ENCODE assay signal across 8 mouse cellular contexts in genomic region chr6:39257667-39258395, GRCm38 (mm10). TPM values are rescaled to one million over a fixed set of nuclear protein-coding genes. Genes with fewer than 3 reads are reported as not detected.
DNase-seq lines count a peak whose midpoint lies in the region; ATAC-seq and TF ChIP-seq lines count a peak whose summit lies in the region.

No protein-coding gene starts in this region.

- 49% methylated on average over 7 of the region's 7 CpGs for WGBS in liver, postnatal 0 days (ENCODE audit: insufficient replicate concordance)

- H3K36me3 ChIP-seq in liver, postnatal 0 days (replicated peaks; ENCODE audit: insufficient read depth, low read length), result no peaks in the 10 kb centered on the region

- H3K27ac ChIP-seq in gastrocnemius, adult 2 months, result peak overlapping the region; percentile 48
- H3K27ac ChIP-seq in liver, postnatal 0 days (ENCODE audit: low read depth), result no peak overlapping the region; the same call in 1 of the 2 replicates

- peaks cover 19% of the 10 kb centered on the region for H3K4me1 ChIP-seq in liver, postnatal 0 days (ENCODE audit: insufficient read depth)

- TF ChIP-seq EP300 in liver, postnatal 0 days (IDR thresholded peaks at IDR 0.05; ENCODE audit: low read depth), result no peak

- H3K9ac ChIP-seq in liver, postnatal 0 days (replicated peaks), result no peak overlapping the region

- peak overlapping the region; percentile 77; the same call in 1 of the 2 replicates for H3K4me3 ChIP-seq in gastrocnemius, adult 2 months
- H3K4me3 ChIP-seq in liver, postnatal 0 days (ENCODE audit: low read depth, low read length), result no peak overlapping the region

- no peaks in the 10 kb centered on the region for H3K9me3 ChIP-seq in liver, postnatal 0 days (ENCODE audit: low read length)

- intact Hi-C loops in gastrocnemius, adult 2 months (cut with DNase I), result loop anchor here (5.0 kb wide), 1 partner anchor 51 kb away; the partner anchor contains the start of gene Kdm7a
- intact Hi-C loops in gastrocnemius, postnatal 14 days (cut with DNase I; ENCODE audit: low total_unique reads), result no loop called here

- peaks cover 22% of the 10 kb centered on the region for H3K27me3 ChIP-seq in liver, postnatal 0 days (ENCODE audit: insufficient read depth, low read length)

- H3K4me2 ChIP-seq in liver, postnatal 0 days (ENCODE audit: low read depth, low read length), result peak overlapping the region; percentile 81

- no peak for DNase-seq in gastrocnemius, adult 2 months
- DNase-seq in gastrocnemius, postnatal 14 days, result no peak
- DNase-seq in CD4-positive, CD25-positive, alpha-beta regulatory T cell, adult 2 months (ENCODE audit: low read depth, low spot score), result peak; percentile 61
- peak; percentile 13 for DNase-seq in liver, postnatal 0 days
- DNase-seq in right cerebral cortex, postnatal 4 days, result no peak
- no peak for DNase-seq in layer of hippocampus, adult 8-10 months (ENCODE audit: low spot score in 2 of 2)
- DNase-seq in cerebellum, postnatal 36 days, result no peak

- ATAC-seq in granulocyte monocyte progenitor cell, adult 5-6 weeks (replicated peaks; ENCODE audit: poor library complexity, severe bottlenecking), result peak; percentile 22; the same call in 1 of the 2 replicates
- ATAC-seq in liver, postnatal 0 days, result no peak

- no peak for TF ChIP-seq CTCF in gastrocnemius, adult 2 months (IDR thresholded peaks at IDR 0.05)
- no peak for TF ChIP-seq CTCF in liver, postnatal 0 days (IDR thresholded peaks at IDR 0.05; ENCODE audit: low read depth)

RNA-seq across cellular contexts. Expression of gene Kdm7a, which starts 51.2 kb away (rescaled TPM):
- 10 to 100 TPM; 23.6 to 28.2 TPM for total RNA-seq in gastrocnemius, adult 2 months (2021)
- 10 to 100 TPM; 15.0 to 16.6 TPM for total RNA-seq in gastrocnemius, postnatal 14 days (2021)
- 8.2 and 12.2 TPM in 2 replicates for total RNA-seq in granulocyte monocyte progenitor cell, adult 5-6 weeks (2014; fragmentation: Nextera tagmentation)
- 9.9 and 11.0 TPM in 2 replicates for total RNA-seq in granulocyte monocyte progenitor cell, adult 5-6 weeks (2017)
- polyA plus RNA-seq in liver, postnatal 0 days (2015; fragmentation: Nextera tagmentation; extraction: Ambion mirVana), result 3.6 and 4.2 TPM in 2 replicates
- total RNA-seq in layer of hippocampus, adult 8-10 months (2022), result 10 to 100 TPM; 32.8 to 56.7 (median 45.0) TPM

Comparison
In these comparisons a context has a peak if more than half of its experiments do, and no peak if none do; other contexts are left out.
1. DNase-seq: peak in CD4-positive, CD25-positive, alpha-beta regulatory T cell, adult 2 months (single experiment) and liver, postnatal 0 days (single experiment); none in gastrocnemius, adult 2 months (single experiment), gastrocnemius, postnatal 14 days (single experiment), right cerebral cortex, postnatal 4 days (single experiment), layer of hippocampus, adult 8-10 months (0 of 2) and cerebellum, postnatal 36 days (0 of 2).